Mouse (Mus musculus) C2C12 (cell line): ENCODE measurements at regions not wholly inside any gene's neighbourhood (a gene's known extent, or its start where the extent isn't known, plus 50 kb on each side); places are given as distances from the start of the nearest gene placed in this dataset.

Experiments
- CEBPB ChIP-seq: IDR thresholded peaks from one replicate; pipeline ENCODE4 v1.6.1; 2011; ENCODE audit warnings: low read depth, mild to moderate bottlenecking, control low read depth, moderate library complexity
- CTCF ChIP-seq: IDR thresholded peaks from one replicate; pipeline ENCODE4 v1.5.1; 2011; ENCODE audit not compliant: control insufficient read depth, insufficient read depth, insufficient read length
- FOSL1 ChIP-seq: IDR thresholded peaks from one replicate; pipeline ENCODE4 v1.8.0; 2011; ENCODE audit warnings: mild to moderate bottlenecking, low read length; ENCODE audit not compliant: poor library complexity, insufficient read depth, severe bottlenecking
- MAX ChIP-seq: IDR thresholded peaks from one replicate; pipeline ENCODE4 v1.6.1; 2011; ENCODE audit warnings: mild to moderate bottlenecking, control low read depth
- MYOD1 ChIP-seq: IDR thresholded peaks from one replicate; pipeline ENCODE4 v1.6.1; 2011; ENCODE audit warnings: low read depth; ENCODE audit not compliant: control insufficient read depth, insufficient read length
- MYOG ChIP-seq: IDR thresholded peaks from one replicate; pipeline ENCODE4 v1.6.1; 2011; ENCODE audit not compliant: control insufficient read depth, insufficient read length; ENCODE audit errors: extremely low read depth
- USF1 ChIP-seq: IDR thresholded peaks from one replicate; pipeline ENCODE4 v1.6.1; 2011; ENCODE audit warnings: low read depth, mild to moderate bottlenecking, control low read depth, moderate library complexity

GRCm38 (mm10) chr1:137952777-137953176 is 222.7 kb downstream of the Ptprc start:
- TF ChIP-seq MAX (no peak), CTCF (no peak), FOSL1 (no peak), USF1 (no peak), MYOG (no peak), CEBPB (no peak), MYOD1 (no peak)
